Mouse (Mus musculus) neural tube, embryonic 11.5 days (tissue): ENCODE data around the gene Elk3. TPM values are rescaled to one million over a fixed set of nuclear protein-coding genes. Genes with fewer than 3 reads are reported as not detected.

Source experiments
- ATAC-seq: fragments of 200-750 bp; cut with Nextera tagmentation; 2 replicates; pipeline ENCODE4 v1.8.0; 2017; ENCODE audit warnings: moderate number of reproducible peaks, mild to moderate bottlenecking, moderate TSS enrichment, moderate library complexity; ENCODE audit not compliant: insufficient read depth, low FRiP score, low TSS enrichment
- DNase-seq: peaks from one replicate; pipeline ENCODE4 v3.0.0-alpha.2; 2015; ENCODE audit warnings: low spot score
- H3K27ac ChIP-seq: fragments of 300-500 bp; sonication (generic); 2 replicates; pipeline ENCODE4 v1.5.1; 2014; ENCODE audit warnings: low read depth, mild to moderate bottlenecking, low read length
- H3K27me3 ChIP-seq: fragments of 300-500 bp; sonication (generic); 2 replicates; pipeline ENCODE4 v1.6.1; 2014; ENCODE audit warnings: mild to moderate bottlenecking, low read length, mixed read lengths; ENCODE audit not compliant: control insufficient read depth, insufficient read depth
- H3K36me3 ChIP-seq: fragments of 300-500 bp; sonication (generic); 2 replicates; pipeline ENCODE4 v1.6.1; 2014; ENCODE audit warnings: mild to moderate bottlenecking, low read length, moderate library complexity, mixed read lengths; ENCODE audit not compliant: control insufficient read depth, insufficient read depth
- H3K4me1 ChIP-seq: fragments of 300-500 bp; sonication (generic); 2 replicates; pipeline ENCODE4 v1.6.1; 2014; ENCODE audit warnings: low read length, mixed read lengths; ENCODE audit not compliant: control insufficient read depth, insufficient read depth
- H3K4me2 ChIP-seq: fragments of 300-500 bp; sonication (generic); 2 replicates; pipeline ENCODE4 v1.6.1; 2014; ENCODE audit warnings: low read depth, mild to moderate bottlenecking, moderate library complexity
- H3K4me3 ChIP-seq: fragments of 300-500 bp; sonication (generic); 2 replicates; pipeline ENCODE4 v1.5.1; 2014; ENCODE audit warnings: low read depth, low read length
- H3K9ac ChIP-seq: fragments of 300-500 bp; sonication (generic); 2 replicates; pipeline ENCODE4 v1.6.1; 2014; ENCODE audit warnings: mild to moderate bottlenecking, low read length
- H3K9me3 ChIP-seq: fragments of 300-500 bp; sonication (generic); 2 replicates; pipeline ENCODE4 v1.6.1; 2016; ENCODE audit warnings: low read length; ENCODE audit not compliant: control insufficient read depth
- WGBS: fragments of 180-500 bp; shearing (Covaris S2); extraction: QIAGEN DNeasy Blood & Tissue Kit; methylation state at CpG from one replicate; pipeline ENCODE4 v1.1.7; 2014; 5-methylcytosine and 5-hydroxymethylcytosine counted together
- polyA plus RNA-seq: library from polyadenylated mRNA; unstranded; fragments of >200 nt; fragmentation: Nextera tagmentation; extraction: Ambion mirVana; gene quantifications from 2 replicates; pipeline ENCODE4 v1.2.1, GENCODE M21; 2014

The Elk3 gene
- polyA plus RNA-seq, 1 experiment from 2014 or later = 21.9 TPM

DNA sequence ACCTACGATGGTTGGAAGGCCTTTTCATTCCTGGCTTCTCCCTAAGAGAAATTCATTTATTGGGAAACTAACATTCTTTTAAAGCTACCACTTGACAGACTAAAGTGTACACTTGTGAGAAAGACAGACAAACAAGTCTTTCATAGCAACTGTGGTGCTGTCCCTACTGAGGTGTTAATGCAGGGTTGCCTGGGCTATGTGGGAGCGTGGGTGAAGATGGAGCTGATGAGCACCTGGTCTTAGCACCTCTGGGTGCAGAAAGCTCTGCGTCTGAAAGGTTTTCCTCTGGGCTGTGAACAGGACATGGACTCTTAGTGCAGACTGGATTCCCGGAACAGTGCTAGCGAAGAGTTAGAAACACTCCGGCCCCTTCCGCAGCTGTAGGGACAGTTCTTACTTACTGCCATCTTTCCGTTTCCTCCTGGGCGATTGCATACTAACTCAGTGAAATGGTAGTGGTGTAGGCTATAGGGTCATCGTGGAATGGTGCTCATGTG, 66.7 kb downstream of the Elk3 start:
- no peaks in the 10 kb centered on the region for H3K36me3 ChIP-seq

GRCm38 (mm10) chr10:93242861-93243260, 68.1 kb downstream of the Elk3 start:
- no peaks in the 10 kb centered on the region for H3K27me3 ChIP-seq
- H3K4me2 ChIP-seq = no peak overlapping the region
- no peak overlapping the region for H3K4me3 ChIP-seq
- H3K36me3 ChIP-seq = no peaks in the 10 kb centered on the region; the same call in 1 of the 2 replicates
- H3K4me1 ChIP-seq = no peaks in the 10 kb centered on the region
- H3K9me3 ChIP-seq = no peaks in the 10 kb centered on the region
- no peak overlapping the region for H3K27ac ChIP-seq
- no peak for ATAC-seq
- DNase-seq = no peak
- WGBS = 4% methylated on average over 5 of the region's 5 CpGs
- H3K9ac ChIP-seq = no peak overlapping the region

More for the DNA sequence above, 66.7 kb downstream of the Elk3 start:
- Histone ChIP-seq H3K4me2 (no peak overlapping the region), H3K9ac (no peak overlapping the region), H3K4me3 (no peak overlapping the region), H3K4me1 (no peaks in the 10 kb centered on the region), H3K9me3 (no peaks in the 10 kb centered on the region), H3K27ac (no peak overlapping the region), H3K27me3 (no peaks in the 10 kb centered on the region)
- DNase-seq (no peak), ATAC-seq (no peak)
- WGBS = 81% methylated on average over 10 of the region's 10 CpGs

GRCm38 (mm10) chr10:93242208-93242607, 68.7 kb downstream of the Elk3 start:
- Histone ChIP-seq H3K4me2 (no peak overlapping the region), H3K4me1 (no peaks in the 10 kb centered on the region), H3K4me3 (no peak overlapping the region), H3K9ac (no peak overlapping the region), H3K27me3 (no peaks in the 10 kb centered on the region), H3K9me3 (no peaks in the 10 kb centered on the region), H3K36me3 (no peaks in the 10 kb centered on the region; the same call in 1 of the 2 replicates), H3K27ac (no peak overlapping the region)
- ATAC-seq (no peak), DNase-seq (no peak)
- 7% methylated on average over 3 of the region's 3 CpGs for WGBS

- Histone ChIP-seq H3K36me3 (no peaks in the 10 kb centered on the region; the same call in 1 of the 2 replicates), H3K27me3 (no peaks in the 10 kb centered on the region), H3K4me3 (no peak overlapping the region), H3K4me2 (no peak overlapping the region), H3K27ac (no peak overlapping the region), H3K9me3 (no peaks in the 10 kb centered on the region), H3K9ac (no peak overlapping the region), H3K4me1 (no peaks in the 10 kb centered on the region)
- 78% methylated on average over 9 of the region's 9 CpGs for WGBS
- DNase-seq = no peak
- no peak for ATAC-seq
Observed at GRCm38 (mm10) chr10:93239201-93239806, 71.6 kb downstream of the Elk3 start.

DNA sequence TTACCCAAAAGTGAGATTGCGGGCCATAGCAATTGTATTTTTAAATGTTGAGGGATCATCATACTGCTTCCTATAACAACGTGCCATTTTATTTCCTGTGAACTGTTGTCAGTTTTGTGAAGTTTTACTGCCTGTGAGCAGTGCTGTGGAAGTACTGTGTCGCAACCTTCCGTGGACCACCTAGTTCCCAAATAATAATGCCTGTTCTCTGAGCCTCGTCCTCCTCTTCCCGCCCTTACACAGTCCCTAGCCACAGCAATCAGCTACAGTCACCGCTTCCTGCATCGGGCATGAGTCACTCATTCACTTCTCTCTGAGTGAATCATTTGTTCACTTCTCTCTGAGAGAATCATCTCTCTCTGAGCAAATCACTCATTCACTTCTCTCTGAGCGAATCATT, 76.2 kb downstream of the Elk3 start:
- H3K9me3 ChIP-seq = no peaks in the 10 kb centered on the region
- DNase-seq (no peak), ATAC-seq (no peak)
- no peak overlapping the region for H3K4me2 ChIP-seq
- H3K4me1 ChIP-seq = no peaks in the 10 kb centered on the region
- H3K27ac ChIP-seq = no peak overlapping the region
- H3K27me3 ChIP-seq = no peaks in the 10 kb centered on the region
- H3K9ac ChIP-seq = no peak overlapping the region
- 95% methylated on average over 9 of the region's 9 CpGs for WGBS
- H3K4me3 ChIP-seq = no peak overlapping the region
- no peaks in the 10 kb centered on the region; the same call in 1 of the 2 replicates for H3K36me3 ChIP-seq

DNA sequence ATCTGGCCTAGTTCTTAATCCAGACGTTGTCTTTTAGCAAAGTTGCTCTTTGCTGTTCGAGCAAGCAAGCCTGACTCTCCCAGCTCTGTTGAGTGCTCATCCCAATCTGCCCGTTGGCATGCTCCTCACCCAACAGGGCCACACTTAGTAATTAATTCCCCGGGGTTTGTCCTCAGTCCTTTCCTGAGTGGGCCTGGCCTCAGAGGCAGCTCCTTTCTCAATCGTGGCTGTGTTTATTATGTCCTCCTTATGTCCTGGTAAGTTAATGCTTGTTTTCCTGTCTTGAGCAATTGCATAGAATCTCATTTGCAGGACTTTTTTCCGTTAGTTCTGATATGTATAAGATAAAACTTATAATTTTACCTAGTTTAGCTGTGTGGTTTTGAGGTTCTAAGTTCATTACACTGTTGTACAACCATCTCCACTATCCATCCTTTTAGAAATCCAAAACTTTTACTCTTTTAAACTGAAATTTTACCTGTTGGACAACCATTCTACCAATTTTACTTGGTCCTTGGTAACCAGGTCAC, 77.2 kb downstream of the Elk3 start:
- DNase-seq (no peak), ATAC-seq (no peak)
- Histone ChIP-seq H3K4me2 (no peak overlapping the region), H3K27ac (no peak overlapping the region), H3K9ac (no peak overlapping the region), H3K4me3 (no peak overlapping the region), H3K27me3 (no peaks in the 10 kb centered on the region), H3K36me3 (no peaks in the 10 kb centered on the region; the same call in 1 of the 2 replicates), H3K4me1 (no peaks in the 10 kb centered on the region), H3K9me3 (no peaks in the 10 kb centered on the region)
- 91% methylated on average over 6 of the region's 6 CpGs for WGBS

- 98% methylated on average over 5 of the region's 5 CpGs for WGBS
- Histone ChIP-seq H3K9me3 (no peaks in the 10 kb centered on the region), H3K4me2 (no peak overlapping the region), H3K36me3 (no peaks in the 10 kb centered on the region), H3K27me3 (no peaks in the 10 kb centered on the region), H3K4me3 (no peak overlapping the region), H3K9ac (no peak overlapping the region), H3K27ac (no peak overlapping the region), H3K4me1 (no peaks in the 10 kb centered on the region)
- ATAC-seq (no peak), DNase-seq (no peak)
Observed at GRCm38 (mm10) chr10:93231893-93232292, 79.0 kb downstream of the Elk3 start.

DNA sequence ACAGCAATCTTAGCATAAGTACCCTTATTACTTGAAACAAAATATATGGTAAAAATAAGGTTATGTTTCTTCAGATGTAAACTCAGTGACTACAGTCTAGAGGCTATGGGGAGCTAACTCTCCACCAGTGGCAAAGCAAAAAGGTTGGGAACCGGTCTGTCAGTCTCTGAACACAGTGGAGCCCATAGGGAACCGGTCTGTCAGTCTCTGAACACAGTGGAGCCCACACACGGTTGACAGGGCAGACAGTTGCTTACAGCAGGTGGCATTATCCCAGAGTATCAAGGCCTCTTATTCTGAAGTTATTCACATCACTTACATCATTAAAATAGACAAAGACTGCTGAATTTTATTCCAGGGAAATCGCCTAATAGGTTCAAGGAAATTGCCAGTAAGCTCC, 79.4 kb downstream of the Elk3 start:
- H3K4me1 ChIP-seq = no peaks in the 10 kb centered on the region
- no peaks in the 10 kb centered on the region for H3K27me3 ChIP-seq
- H3K4me2 ChIP-seq = no peak overlapping the region
- no peak overlapping the region for H3K4me3 ChIP-seq
- H3K9me3 ChIP-seq = no peaks in the 10 kb centered on the region
- WGBS = 86% methylated on average over 4 of the region's 4 CpGs
- ATAC-seq = no peak
- H3K36me3 ChIP-seq = no peaks in the 10 kb centered on the region
- no peak overlapping the region for H3K9ac ChIP-seq
- DNase-seq = no peak
- H3K27ac ChIP-seq = no peak overlapping the region

GRCm38 (mm10) chr10:93228401-93229007, 82.4 kb downstream of the Elk3 start:
- Histone ChIP-seq H3K4me3 (no peak overlapping the region), H3K4me1 (no peaks in the 10 kb centered on the region), H3K27me3 (no peaks in the 10 kb centered on the region), H3K4me2 (no peak overlapping the region), H3K9me3 (no peaks in the 10 kb centered on the region), H3K36me3 (no peaks in the 10 kb centered on the region), H3K27ac (no peak overlapping the region), H3K9ac (no peak overlapping the region)
- ATAC-seq (no peak), DNase-seq (no peak)
- 86% methylated on average over 11 of the region's 11 CpGs for WGBS
